Mouse (Mus musculus) megakaryocyte, embryonic 14.5 days (primary cell): ENCODE measurements around the gene AI854703.

Source experiments
- FLI1 ChIP-seq: IDR thresholded peaks from 2 replicates; pipeline ENCODE4 v1.6.1; 2012; ENCODE audit warnings: low read length, inconsistent platforms, mixed read lengths
- GATA1 ChIP-seq: IDR thresholded peaks from 3 replicates; pipeline ENCODE4 v1.6.1; 2012; ENCODE audit warnings: mixed read lengths, low read length, inconsistent platforms, borderline replicate concordance

- TF ChIP-seq FLI1 = no peak
- TF ChIP-seq GATA1 = no peak
Measured at GRCm38 (mm10) chr6:48669446-48669969, 42.9 kb downstream of the AI854703 start.
